Mouse (Mus musculus) MEL (cell line): ENCODE measurements around the gene Sema3d. TPM values are rescaled to one million over a fixed set of nuclear protein-coding genes. Genes with fewer than 3 reads are reported as not detected.

Source experiments
- DNase-seq: peaks from one replicate; pipeline ENCODE4 v3.0.0; 2011; ENCODE audit warnings: low read depth, low spot score
- H3K27ac ChIP-seq: 2 replicates; pipeline ENCODE4 v1.5.1; 2012; ENCODE audit warnings: low read depth, mild to moderate bottlenecking, control low read depth, low read length, moderate library complexity; ENCODE audit not compliant: control insufficient read depth
- H3K27me3 ChIP-seq, 2 experiments: fragments of 150-350 bp in 1 of 2; sonication (generic) in 1 of 2; 2 replicates each; pipeline ENCODE4 v1.6.1; 2012; ENCODE audit warnings: low read length in 2 of 2, mild to moderate bottlenecking in 2 of 2, improper control_type of control experiment in 1 of 2, moderate library complexity in 1 of 2; ENCODE audit not compliant: insufficient read depth in 2 of 2, control insufficient read depth in 1 of 2
- H3K36me3 ChIP-seq, 2 experiments: 2 replicates each; pipeline ENCODE4 v1.6.1; 2012 to 2014; ENCODE audit warnings: low read length in 2 of 2, improper control_type of control experiment in 1 of 2, inconsistent platforms in 1 of 2, mild to moderate bottlenecking in 1 of 2; ENCODE audit not compliant: insufficient read depth in 2 of 2, control insufficient read depth in 1 of 2
- H3K4me1 ChIP-seq, 2 experiments: fragments of 150-350 bp in 1 of 2; sonication (generic) in 1 of 2; 2 replicates each; pipeline ENCODE4 v1.6.1; 2012; ENCODE audit warnings: low read length in 2 of 2, improper control_type of control experiment in 1 of 2, mild to moderate bottlenecking in 1 of 2; ENCODE audit not compliant: insufficient read depth in 2 of 2, control insufficient read depth in 1 of 2
- H3K4me3 ChIP-seq, 2 experiments: fragments of 150-350 bp in 1 of 2; sonication (generic) in 1 of 2; 2 replicates each; pipeline ENCODE4 v1.5.1; 2012; ENCODE audit warnings: low read depth in 2 of 2, low read length in 2 of 2, mild to moderate bottlenecking in 2 of 2, moderate library complexity in 2 of 2, control low read depth in 1 of 2, improper control_type of control experiment in 1 of 2; ENCODE audit not compliant: control insufficient read depth in 1 of 2, insufficient read depth in 1 of 2
- H3K79me2 ChIP-seq: 2 replicates; pipeline ENCODE4 v1.6.1; 2012; ENCODE audit warnings: mild to moderate bottlenecking, low read length, moderate library complexity; ENCODE audit not compliant: control insufficient read depth, poor library complexity, insufficient read depth
- H3K9ac ChIP-seq: 2 replicates; pipeline ENCODE4 v1.6.1; 2012; ENCODE audit warnings: low read depth, mild to moderate bottlenecking, control low read depth, low read length, moderate library complexity; ENCODE audit not compliant: control insufficient read depth, poor library complexity, severe bottlenecking
- H3K9me3 ChIP-seq: fragments of 150-350 bp; sonication (generic); replicated peaks from 2 replicates; pipeline ENCODE4 v1.6.1; 2012; ENCODE audit warnings: mild to moderate bottlenecking, low read length, improper control_type of control experiment, moderate library complexity; ENCODE audit not compliant: insufficient read depth
- CHD1 ChIP-seq: IDR thresholded peaks from 2 replicates; pipeline ENCODE4 v1.6.1; 2012; ENCODE audit warnings: low read depth, mild to moderate bottlenecking, inconsistent platforms, low read length, improper control_type of control experiment
- CTCF ChIP-seq, 3 experiments: IDR thresholded peaks in 2 of 3; conservative IDR thresholded peaks in 1 of 3; 2 replicates each; pipeline ENCODE4 v1.5.1; 2011 to 2012; ENCODE audit warnings: low read length in 3 of 3, low read depth in 2 of 3, mild to moderate bottlenecking in 2 of 3, improper control_type of control experiment in 1 of 3, inconsistent platforms in 1 of 3, mixed read lengths in 1 of 3, moderate library complexity in 1 of 3; ENCODE audit not compliant: control insufficient read depth in 1 of 3, insufficient read depth in 1 of 3, poor library complexity in 1 of 3, severe bottlenecking in 1 of 3
- E2F4 ChIP-seq: IDR thresholded peaks from 2 replicates; pipeline ENCODE4 v1.6.1; 2011; ENCODE audit warnings: low read depth, low read length, improper control_type of control experiment, borderline replicate concordance
- ELF1 ChIP-seq: IDR thresholded peaks from 2 replicates; pipeline ENCODE4 v1.6.1; 2014; ENCODE audit warnings: low read depth, mild to moderate bottlenecking, inconsistent platforms, low read length, improper control_type of control experiment, moderate library complexity
- ETS1 ChIP-seq: IDR thresholded peaks from 2 replicates; pipeline ENCODE4 v1.6.1; 2012; ENCODE audit warnings: low read depth, mild to moderate bottlenecking, inconsistent platforms, low read length, improper control_type of control experiment, moderate library complexity
- GATA1 ChIP-seq: IDR thresholded peaks from 2 replicates; pipeline ENCODE4 v1.6.1; 2011; ENCODE audit warnings: low read depth, low read length, improper control_type of control experiment
- HCFC1 ChIP-seq: IDR thresholded peaks from 2 replicates; pipeline ENCODE4 v1.6.1; 2012; ENCODE audit warnings: low read depth, mild to moderate bottlenecking, inconsistent platforms, low read length, improper control_type of control experiment, moderate library complexity
- JUND ChIP-seq: IDR thresholded peaks from 2 replicates; pipeline ENCODE4 v1.6.1; 2011; ENCODE audit warnings: low read depth, mild to moderate bottlenecking, improper control_type of control experiment, low read length
- MAFK ChIP-seq: IDR thresholded peaks from 2 replicates; pipeline ENCODE4 v1.6.1; 2011; ENCODE audit warnings: low read depth, mild to moderate bottlenecking, low read length, improper control_type of control experiment, borderline replicate concordance
- MAX ChIP-seq: IDR thresholded peaks from 2 replicates; pipeline ENCODE4 v1.6.1; 2011; ENCODE audit warnings: low read length, improper control_type of control experiment
- MXI1 ChIP-seq: IDR thresholded peaks from 2 replicates; pipeline ENCODE4 v1.6.1; 2011; ENCODE audit warnings: mild to moderate bottlenecking, low read depth, low read length, improper control_type of control experiment
- MYC ChIP-seq: IDR thresholded peaks from 2 replicates; pipeline ENCODE4 v1.6.1; 2011; ENCODE audit warnings: low read depth, mild to moderate bottlenecking, low read length, improper control_type of control experiment, moderate library complexity
- RCOR1 ChIP-seq: IDR thresholded peaks from 2 replicates; pipeline ENCODE4 v1.6.1; 2012; ENCODE audit warnings: low read depth, mild to moderate bottlenecking, inconsistent platforms, low read length, improper control_type of control experiment
- SIN3A ChIP-seq: IDR thresholded peaks from 2 replicates; pipeline ENCODE4 v1.6.1; 2012; ENCODE audit warnings: low read length, improper control_type of control experiment, inconsistent platforms
- TBP ChIP-seq: IDR thresholded peaks from 2 replicates; pipeline ENCODE4 v1.8.0; 2011; ENCODE audit warnings: low read depth, low read length, improper control_type of control experiment
- TCF12 ChIP-seq: IDR thresholded peaks from 2 replicates; pipeline ENCODE4 v1.6.1; 2014; ENCODE audit warnings: low read depth, mild to moderate bottlenecking, inconsistent platforms, low read length, improper control_type of control experiment, moderate library complexity
- UBTF ChIP-seq: IDR thresholded peaks from 2 replicates; pipeline ENCODE4 v1.6.1; 2012; ENCODE audit warnings: low read depth, mild to moderate bottlenecking, inconsistent platforms, low read length, improper control_type of control experiment, moderate library complexity, borderline replicate concordance; ENCODE audit not compliant: insufficient read depth
- USF1 ChIP-seq: IDR thresholded peaks from 2 replicates; pipeline ENCODE4 v1.6.1; 2014; ENCODE audit warnings: low read depth, mild to moderate bottlenecking, inconsistent platforms, low read length, improper control_type of control experiment, moderate library complexity
- polyA plus RNA-seq, 2 experiments: library from polyadenylated mRNA; stranded (reverse) in 1 of 2; unstranded in 1 of 2; fragments of >175 nt in 1 of 2; fragments of >200 nt in 1 of 2; gene quantifications; 2 replicates each; pipeline versions ENCODE4 v1.2.1 to v1.2.4; 2012; ENCODE audit warnings: low replicate concordance in 2 of 2, low read depth in 1 of 2; ENCODE audit not compliant: insufficient read length in 2 of 2, insufficient read depth in 1 of 2, missing spikeins in 1 of 2
- total RNA-seq: library from RNA; depleted of rRNA; stranded (reverse); fragments of 300-350 nt; gene quantifications from 2 replicates; pipeline ENCODE4 v1.2.3, GENCODE M21; 2012

The Sema3d gene
- total and polyA plus RNA-seq, 3 experiments, result not detected

DNA sequence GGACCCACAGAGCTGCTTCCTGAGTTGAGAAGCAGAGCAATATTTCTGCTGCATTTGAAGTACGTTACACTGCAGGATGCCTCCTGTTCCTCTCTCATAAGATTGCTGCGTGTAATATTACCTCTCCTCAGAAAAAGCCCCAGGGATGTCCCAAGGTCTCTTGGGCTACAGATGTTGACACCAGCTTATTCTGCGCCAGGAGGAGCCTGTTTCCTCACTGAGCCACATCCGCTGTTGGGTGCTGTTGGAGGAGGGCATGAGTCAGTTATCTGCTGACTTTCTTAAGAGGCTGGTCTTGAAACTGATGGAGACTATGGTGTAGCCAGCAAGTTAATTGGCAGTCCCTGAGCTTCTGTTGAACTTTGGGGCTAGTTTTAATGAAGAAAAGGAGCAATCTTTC lies 196.6 kb downstream of the Sema3d start:
- no peak overlapping the region for H3K4me3 ChIP-seq
- no peaks in the 10 kb centered on the region for H3K4me1 ChIP-seq
- no peaks in the 10 kb centered on the region for H3K79me2 ChIP-seq
- no peaks in the 10 kb centered on the region for H3K36me3 ChIP-seq
- no peak overlapping the region for H3K27ac ChIP-seq
- no peak for DNase-seq
- TF ChIP-seq E2F4 (no peak), USF1 (no peak), MAFK (no peak), ELF1 (no peak), HCFC1 (no peak), ETS1 (no peak), TBP (no peak), JUND (no peak), SIN3A (no peak), CHD1 (no peak), GATA1 (no peak), CTCF (IDR thresholded peaks at IDR 0.05 in 2 of 3, conservative IDR thresholded peaks at IDR 0.05 in 1 of 3; ENCODE audit: control insufficient read depth in 1 of 3, insufficient read depth in 1 of 3, low read depth in 2 of 3, low read length in 3 of 3, poor library complexity in 1 of 3, severe bottlenecking in 1 of 3) (no peak), RCOR1 (no peak), UBTF (no peak), MXI1 (no peak)
- H3K9me3 ChIP-seq, result no peaks in the 10 kb centered on the region
- no peaks in the 10 kb centered on the region for H3K27me3 ChIP-seq
- no peak overlapping the region for H3K9ac ChIP-seq

DNA sequence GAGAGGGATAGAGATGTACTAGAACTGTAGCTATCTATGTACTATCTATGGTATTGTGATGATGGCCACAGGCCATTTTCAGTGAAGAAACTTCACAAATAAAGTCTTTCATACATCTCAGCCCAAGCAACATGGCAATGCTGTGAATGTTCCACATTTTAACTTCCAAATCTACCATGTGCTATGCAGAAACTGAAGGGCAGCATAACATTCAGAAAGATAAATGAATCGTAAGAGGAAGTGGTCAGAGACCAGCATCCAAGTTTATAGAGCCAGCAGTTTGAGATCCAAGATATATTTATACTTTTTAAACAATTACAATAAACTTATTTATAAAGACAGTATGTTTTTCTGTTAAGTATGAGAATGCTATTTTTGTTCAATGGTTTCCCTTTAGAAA lies 199.4 kb downstream of the Sema3d start:
- H3K4me3 ChIP-seq, result no peak overlapping the region
- H3K36me3 ChIP-seq, result no peaks in the 10 kb centered on the region
- H3K9me3 ChIP-seq, result no peaks in the 10 kb centered on the region
- peak; percentile 36 for DNase-seq
- no peak overlapping the region for H3K9ac ChIP-seq
- TF ChIP-seq MAX (peak; percentile 28; the same call in 1 of the 2 replicates), GATA1 (peak; percentile 21; the same call in 1 of the 2 replicates), MYC (0 out of 2 replicates have a peak, but pooled peaks have one; percentile 33), TCF12 (no peak)
- TF ChIP-seq, all 39 proteins: peak for 3
- H3K27me3 ChIP-seq, result no peaks in the 10 kb centered on the region
- H3K4me1 ChIP-seq, result no peaks in the 10 kb centered on the region
- H3K27ac ChIP-seq, result no peak overlapping the region
- no peaks in the 10 kb centered on the region for H3K79me2 ChIP-seq
